Mouse (Mus musculus): ENCODE data around the gene Zfp990.
"Not testable (repeated sequence)": the region's sequence is repeated elsewhere in the genome, so short reads cannot be mapped to it uniquely, and the experiment has no call there.

Gene Zfp990

DNA sequence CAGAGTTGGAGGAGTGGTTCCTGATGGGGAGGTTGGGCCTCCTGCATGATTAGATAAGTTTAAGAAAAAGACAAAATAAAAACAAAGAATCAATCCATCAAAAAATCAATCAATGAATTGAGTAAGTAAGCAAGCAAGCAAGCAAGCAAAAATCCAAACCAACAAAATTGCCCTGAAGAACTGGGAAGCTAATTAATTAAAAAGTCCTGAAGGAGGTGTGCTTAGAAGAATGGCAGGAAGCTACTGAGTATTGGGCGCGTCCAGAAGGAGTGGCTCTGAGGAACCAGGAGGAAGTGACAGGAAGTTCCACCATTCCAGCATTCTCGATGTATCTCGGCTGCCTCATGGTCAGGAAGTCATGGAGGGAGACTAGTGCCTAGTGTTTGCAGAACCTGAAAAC lies at the start of gene Zfp990:
TSS of gene Zfp990 (plus strand) at position 301 of the 400 bp plus-strand sequence.
- not testable (repeated sequence) for DNase-seq (ENCODE audit: low spot score in 2 of 2)

DNA sequence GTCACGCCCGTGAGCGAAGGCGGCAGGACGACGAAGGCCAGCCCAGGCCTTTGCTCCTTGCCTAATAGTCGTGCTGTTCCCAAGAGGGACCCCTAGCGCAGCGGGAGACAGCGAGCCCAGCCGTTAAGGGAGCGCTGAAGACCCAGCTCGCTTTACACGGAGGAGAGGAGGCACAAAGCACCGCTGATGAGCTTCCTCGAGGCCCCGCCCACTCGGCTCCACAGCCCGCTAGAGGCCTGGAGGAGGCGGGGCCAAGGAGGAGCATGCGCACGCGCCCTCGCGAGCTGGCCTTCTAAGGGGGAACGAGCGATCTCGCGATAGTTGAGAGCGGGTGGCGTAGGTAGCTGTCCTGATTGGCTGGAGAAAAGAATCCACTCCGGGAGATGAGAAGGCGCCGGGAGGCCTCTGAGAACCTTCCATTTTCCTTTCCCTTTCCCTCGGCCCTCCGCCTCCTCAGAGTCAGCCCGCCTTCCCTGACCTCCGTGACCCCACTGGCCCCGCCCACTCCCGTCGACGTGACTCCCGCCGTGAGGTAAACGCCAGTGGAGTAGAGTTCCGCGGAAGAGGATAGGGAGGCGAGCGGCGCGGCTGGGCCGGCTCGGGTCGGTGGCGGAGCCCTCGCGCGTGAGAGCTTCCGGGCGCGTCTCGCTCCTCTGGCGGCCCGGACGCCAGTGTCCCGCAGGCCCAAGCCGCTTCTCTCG lies 46.9 kb upstream of the Zfp990 start:
- DNase-seq (ENCODE audit: low spot score in 2 of 2): not testable (repeated sequence)

DNA sequence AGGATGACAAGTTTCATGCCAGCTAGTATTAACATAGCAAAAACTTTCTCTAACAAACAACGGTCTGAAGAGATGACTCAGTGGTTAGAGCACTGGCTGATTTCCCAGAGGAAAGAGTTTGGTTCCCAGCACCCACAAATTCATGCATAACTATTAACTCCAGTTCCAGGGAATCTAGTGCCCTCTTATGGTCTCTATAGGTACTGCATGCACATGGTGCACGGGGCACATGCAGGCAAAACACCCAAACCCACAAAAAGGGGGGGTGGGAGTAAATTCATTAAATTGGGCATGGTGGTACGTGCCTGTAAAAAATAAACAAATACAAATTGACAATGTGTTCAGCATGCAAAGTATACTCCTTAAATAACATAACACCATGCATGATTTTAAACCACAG lies 32.4 kb upstream of the Zfp990 start:
- peak in 1 of 2 experiments; percentile 48 for DNase-seq (ENCODE audit: low spot score in 2 of 2)

DNA sequence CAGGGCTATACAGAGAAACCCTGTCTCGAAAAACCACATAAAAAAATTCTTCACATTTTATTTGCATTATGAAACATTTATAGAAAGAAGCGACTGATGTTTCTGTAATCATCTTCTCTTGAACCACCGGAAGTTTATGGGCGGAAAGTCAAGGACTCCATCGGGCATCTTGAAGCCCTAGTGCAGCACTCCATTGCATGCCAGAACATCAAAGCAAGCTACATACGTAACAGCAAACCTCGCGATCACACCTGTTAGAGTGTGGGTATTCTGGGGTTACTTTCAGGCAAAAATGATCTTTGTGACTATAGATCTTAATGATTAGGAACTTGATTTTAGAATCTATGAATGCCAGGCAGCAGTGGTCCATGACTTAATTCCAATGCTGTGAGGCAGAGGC lies 29.9 kb upstream of the Zfp990 start:
- peak in 1 of 2 experiments; percentile 61 for DNase-seq (ENCODE audit: low spot score in 2 of 2)

DNA sequence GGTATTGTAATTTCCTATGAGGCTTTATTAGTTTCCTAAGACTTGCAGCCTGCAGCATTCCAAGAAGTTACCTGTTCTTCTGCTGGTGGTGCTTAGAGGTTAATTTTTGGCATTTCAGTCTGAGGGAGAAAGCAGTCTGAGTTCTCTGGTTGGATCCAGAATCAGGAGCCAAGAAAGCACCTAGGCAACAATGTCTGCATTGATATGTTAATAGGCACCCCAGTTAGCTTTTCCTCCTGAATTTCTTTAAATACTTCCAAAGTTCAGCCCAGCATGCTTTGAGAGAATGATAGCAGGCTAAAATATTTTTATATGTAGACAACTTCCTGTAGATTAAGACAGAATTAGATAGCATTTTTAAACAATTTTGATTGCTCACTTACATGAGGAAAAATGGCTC lies 21.2 kb upstream of the Zfp990 start:
- DNase-seq (ENCODE audit: low spot score in 2 of 2): no peak

DNA sequence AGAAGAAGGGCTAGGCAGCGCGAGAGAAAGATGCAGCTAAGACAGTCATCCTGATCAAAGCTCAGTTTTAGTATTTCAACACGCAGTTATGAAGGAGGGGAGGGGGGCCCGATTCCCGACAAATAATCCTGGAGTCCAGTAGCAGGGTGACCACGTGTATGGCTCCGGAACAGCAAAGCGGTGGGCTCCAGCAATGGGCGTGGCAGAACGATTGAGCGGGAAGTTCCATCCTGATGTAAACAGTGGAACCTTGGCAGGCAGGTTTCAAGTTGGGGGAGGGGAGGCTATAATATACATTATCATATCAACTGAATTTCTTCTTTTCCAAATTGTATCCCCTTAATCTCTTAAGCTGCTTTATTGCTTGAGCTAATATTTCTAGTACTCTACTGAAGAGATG lies 18.4 kb upstream of the Zfp990 start:
- DNase-seq (ENCODE audit: low spot score in 2 of 2): no peak

DNA sequence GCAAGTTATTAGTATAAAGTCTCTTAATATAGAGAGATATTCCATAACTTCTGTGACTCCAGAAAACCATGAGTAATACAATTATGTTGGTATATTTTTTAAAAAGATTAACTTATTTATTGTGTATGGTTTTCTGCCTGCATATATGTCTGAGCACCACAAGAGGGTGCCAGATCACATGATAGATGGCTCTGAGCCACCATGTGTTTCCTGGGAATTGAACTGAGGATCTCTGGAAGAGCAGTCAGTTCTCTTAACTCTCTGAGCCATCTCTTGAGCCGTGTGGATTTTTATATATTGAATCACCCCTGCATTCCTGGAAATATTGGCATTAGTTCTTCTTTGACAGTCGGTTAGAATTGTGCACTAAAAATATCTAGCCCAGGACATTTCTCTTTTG lies 17.2 kb upstream of the Zfp990 start:
- DNase-seq (ENCODE audit: low spot score in 2 of 2): not testable (repeated sequence)

DNA sequence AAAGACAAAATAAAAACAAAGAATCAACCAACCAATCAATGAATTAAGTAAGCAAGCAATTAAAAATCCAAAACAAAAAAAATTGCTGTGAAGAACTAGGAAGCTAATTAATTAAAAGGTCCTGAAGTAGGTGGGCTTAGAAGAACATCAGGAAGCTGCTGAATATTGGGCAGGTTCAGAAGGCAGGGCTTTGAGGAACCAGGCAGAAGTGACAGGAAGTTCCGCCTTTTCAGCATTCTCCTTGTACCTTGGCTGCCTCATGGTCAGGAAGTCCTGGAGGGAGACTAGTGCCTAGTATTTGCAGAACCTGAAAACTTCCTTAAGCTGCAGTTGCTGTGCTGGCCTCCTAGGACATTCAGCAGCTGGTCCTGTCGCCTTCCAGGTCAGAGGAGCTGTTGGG lies 4.1 kb downstream of the Zfp990 start:
- not testable (repeated sequence) for DNase-seq (ENCODE audit: low spot score in 2 of 2)

DNA sequence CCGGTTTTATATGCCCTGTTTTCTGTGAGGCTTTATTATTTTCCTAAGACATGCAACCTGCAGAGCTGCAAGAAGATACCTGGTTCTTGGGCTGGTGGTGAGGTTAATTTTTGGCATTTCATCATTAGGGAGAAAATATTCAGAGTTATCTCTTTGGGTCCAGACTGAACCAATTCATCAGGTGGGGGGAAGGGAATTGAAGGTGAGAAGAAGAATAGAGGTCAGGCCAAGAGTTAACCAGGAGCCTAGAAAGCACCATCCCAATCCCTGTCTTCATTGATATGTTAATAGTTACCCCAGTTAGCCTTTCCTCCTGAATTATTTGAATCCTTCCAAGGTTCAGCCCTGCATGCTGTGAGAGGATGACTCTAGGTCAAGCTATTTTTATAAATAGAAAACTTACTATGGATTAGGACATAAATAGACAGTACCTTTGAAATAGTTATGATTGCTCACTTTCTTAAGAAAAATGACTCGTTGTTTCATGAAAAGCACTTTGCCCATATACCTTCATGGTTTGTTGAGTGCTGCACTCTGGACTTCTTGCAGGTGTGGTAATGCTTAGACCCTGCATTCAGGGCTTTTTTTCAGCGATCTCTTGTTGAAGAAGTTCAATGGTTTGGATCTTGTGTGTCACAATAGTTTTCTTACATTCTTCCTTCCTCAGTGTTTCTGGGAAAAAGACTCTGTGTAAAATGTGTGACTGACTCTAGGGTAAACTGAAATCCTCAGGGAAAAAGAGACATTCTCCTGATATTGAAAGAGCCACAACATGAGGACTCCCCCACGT lies 5.4 kb downstream of the Zfp990 start:
- not testable (repeated sequence) for DNase-seq (ENCODE audit: low spot score in 2 of 2)

DNA sequence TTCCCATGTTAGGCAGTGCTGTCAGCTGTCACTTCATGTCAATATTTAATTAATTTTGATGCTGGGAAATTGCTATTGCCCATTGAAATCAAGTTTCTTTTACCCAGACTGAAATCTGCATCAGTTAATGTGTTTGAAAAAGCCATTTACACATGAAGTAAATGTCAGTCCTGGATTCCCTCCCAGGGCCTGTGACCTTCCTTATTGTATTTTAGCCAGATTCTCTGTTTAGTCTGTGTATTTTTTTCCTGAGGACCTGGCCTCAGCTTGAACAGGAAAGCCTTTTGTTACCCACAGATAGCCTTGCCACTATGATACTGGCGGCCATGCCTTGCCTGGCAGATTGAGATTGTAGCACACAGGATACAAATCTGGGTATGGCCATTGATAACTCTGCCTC lies 6.8 kb downstream of the Zfp990 start:
- DNase-seq (ENCODE audit: low spot score in 2 of 2): not testable (repeated sequence)

DNA sequence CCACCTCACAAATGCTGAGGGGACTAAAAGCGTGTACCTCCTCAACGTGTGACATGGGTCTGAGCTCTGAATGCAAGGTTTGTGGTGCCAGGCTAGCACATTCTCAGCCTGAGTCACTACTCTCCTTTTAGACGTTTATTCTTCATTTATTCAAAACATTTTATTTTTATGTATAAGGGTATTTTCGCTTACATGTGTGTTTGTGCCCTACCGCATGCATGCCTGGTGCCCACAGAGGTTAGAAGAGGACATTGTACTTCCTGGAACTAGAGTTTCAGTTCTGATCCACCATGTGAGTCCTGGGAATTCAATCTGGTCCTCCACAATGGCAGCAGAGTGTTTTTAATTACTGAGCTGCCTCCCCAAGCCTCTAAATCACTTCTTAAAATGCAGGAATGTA lies 33.3 kb downstream of the Zfp990 start:
- peak in 1 of 2 experiments; percentile 59 for DNase-seq (ENCODE audit: low spot score in 2 of 2)

GRCm38 (mm10) chr4:145545106-145545505 lies 34.5 kb downstream of the Zfp990 start:
- not testable (repeated sequence) for DNase-seq (ENCODE audit: low spot score in 2 of 2)

DNA sequence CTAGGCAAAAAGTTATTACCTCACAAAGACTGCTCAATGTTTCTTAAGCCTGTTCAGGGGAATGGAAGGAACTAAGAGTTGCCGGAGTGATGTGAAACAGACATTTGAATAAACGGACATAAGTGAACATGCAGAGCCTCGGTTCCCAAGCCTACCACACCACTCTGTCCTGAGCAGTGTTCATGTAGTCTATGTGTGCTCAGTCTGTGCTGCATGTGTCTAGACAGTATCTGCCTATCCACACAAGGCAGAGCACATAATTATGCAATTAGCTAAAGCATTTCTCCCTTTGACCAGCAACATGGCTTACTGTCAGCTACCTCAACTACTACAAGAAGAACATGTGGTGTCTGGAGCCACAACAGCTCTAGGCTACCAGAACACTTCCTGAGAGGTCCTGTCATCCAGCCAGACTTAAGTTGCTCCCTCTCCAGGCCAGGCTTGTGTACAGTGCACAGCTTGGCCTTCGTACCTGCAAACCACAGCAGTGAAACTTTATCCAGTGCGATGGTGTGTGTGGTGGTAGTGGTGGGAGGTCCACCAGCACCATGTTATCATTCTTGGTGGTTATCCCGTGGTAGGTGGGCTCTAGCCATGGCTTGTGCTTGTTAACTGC lies 35.3 kb downstream of the Zfp990 start:
- DNase-seq (ENCODE audit: low spot score in 2 of 2): not testable (repeated sequence)

- DNase-seq (ENCODE audit: low spot score in 2 of 2): not testable (repeated sequence)
Observed at GRCm38 (mm10) chr4:145546477-145546876, 35.9 kb downstream of the Zfp990 start.

- DNase-seq (ENCODE audit: low spot score in 2 of 2): no peak
Observed at GRCm38 (mm10) chr4:145556680-145557079, 46.1 kb downstream of the Zfp990 start.

- DNase-seq (ENCODE audit: low spot score in 2 of 2): no peak
Observed at GRCm38 (mm10) chr4:145559505-145560099, 49.0 kb downstream of the Zfp990 start.

GRCm38 (mm10) chr4:145564111-145564821 lies 53.7 kb downstream of the Zfp990 start:
- no peak for DNase-seq (ENCODE audit: low spot score in 2 of 2)

DNA sequence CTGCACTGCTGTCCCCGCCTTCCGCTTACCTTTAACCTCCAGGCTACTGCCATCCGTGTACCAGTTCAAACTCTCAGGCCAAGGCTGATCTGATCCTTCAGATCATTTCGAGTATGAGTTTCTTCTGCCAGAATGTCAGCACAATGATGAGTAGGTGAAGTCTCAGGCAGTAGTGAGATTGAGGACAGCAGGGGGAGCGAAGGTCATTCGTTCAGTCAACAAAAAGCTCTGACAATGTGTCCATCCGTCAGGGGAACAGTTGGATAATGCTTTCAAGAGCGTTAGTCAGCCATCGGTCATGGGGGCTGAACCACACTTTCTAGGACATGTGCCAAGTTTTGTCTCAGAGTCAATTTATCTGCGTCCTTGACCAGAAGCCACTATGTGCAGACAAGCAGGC lies 59.9 kb downstream of the Zfp990 start:
- DNase-seq (ENCODE audit: low spot score in 2 of 2): not testable (repeated sequence)

DNA sequence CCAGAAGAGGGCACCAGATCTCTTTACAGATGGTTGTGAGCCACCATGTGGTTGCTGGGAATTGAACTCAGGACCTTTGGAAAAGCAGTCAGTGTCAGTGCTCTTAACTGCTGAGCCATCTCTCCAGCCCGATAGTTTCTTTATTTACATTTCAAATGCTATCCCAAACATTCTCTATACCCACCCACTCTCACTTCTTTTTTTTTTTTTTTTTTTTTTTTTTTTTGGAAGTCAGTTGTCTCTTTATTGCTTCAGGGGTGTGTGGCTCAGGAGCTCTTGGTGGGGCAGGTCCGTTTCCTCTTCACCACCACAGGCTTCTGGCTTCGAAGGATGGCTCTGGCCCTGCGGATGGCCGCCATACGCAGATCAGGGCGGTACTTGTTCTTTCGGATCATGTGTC lies 66.1 kb downstream of the Zfp990 start:
- DNase-seq (ENCODE audit: low spot score in 2 of 2): not testable (repeated sequence)

DNA sequence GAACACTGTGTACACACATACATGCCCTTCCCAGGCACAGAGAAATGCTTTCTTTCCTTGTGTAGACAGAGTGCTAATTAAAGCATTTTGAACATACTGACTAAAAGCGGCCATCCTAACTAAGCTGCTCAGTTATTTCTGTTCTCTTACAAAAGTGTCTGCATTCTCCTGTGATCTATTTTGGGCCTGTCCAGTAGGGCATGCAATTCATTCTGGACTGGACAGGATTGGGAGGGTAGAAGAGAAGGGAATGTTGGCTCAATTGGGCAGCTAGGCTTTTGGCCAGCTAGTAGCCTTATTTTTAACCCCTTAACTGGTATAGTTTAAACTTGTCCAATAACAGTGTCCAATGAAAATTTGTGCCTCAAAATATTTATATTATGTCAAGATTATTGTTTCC lies 69.8 kb downstream of the Zfp990 start:
- not testable (repeated sequence) for DNase-seq (ENCODE audit: low spot score in 2 of 2)

DNA sequence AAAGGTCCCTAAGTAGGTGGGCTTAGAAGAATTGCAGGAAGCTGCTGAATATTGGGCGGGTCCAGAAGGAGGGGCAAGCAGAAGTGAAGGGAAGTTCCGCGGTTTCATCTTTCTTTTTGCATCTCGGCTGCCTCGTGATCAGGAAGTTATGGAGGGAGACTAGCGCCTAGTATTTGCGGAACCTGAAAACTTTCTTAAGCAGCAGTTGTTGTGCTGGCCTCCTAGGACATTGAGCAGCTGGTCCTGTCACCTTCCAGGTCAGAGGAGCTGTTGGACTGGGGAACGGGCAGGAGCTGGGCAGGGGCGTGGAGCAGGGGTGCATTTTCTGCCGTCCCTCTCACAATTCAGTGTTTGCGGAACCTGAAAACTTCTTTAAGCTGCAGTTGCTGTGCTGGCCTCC lies 74.5 kb downstream of the Zfp990 start, which contains the start of gene Gm13212:
TSS of gene Gm13212 (plus strand) at position 89 of the 400 bp plus-strand sequence.
- DNase-seq (ENCODE audit: low spot score in 2 of 2): peak in 1 of 2 experiments; percentile 25
